Mouse (Mus musculus) spleen, postnatal 10 days (tissue): Measurements from ENCODE around the gene Rapgef4.

Source experiments
- DNase-seq, 2 experiments: peaks; one replicate each; pipeline ENCODE4 v3.0.0; 2021 to 2022; ENCODE audit warnings: low spot score in 2 of 2

Rapgef4 gene

GRCm38 (mm10) chr2:71982868-71983597, 2.0 kb downstream of the Rapgef4 start:
- DNase-seq, result no peak

DNA sequence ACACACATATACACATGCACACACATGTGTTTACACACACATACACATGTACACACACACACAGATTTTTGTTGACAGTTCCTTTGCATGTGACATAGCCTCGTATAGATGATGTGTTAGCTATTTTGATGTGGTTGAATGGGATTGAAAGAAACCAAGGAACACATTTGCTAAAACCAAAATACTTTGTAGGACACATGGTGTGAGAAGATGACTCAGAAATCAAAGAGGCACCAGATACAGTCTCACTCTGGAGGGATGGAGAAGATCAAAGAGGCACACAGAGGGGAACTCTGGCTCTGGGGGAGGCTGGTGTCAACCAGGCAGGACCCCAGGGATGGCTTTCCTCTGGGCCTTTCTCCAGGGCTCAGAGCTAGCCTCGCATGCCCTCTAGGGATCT, 4.7 kb downstream of the Rapgef4 start:
- no peak for DNase-seq

DNA sequence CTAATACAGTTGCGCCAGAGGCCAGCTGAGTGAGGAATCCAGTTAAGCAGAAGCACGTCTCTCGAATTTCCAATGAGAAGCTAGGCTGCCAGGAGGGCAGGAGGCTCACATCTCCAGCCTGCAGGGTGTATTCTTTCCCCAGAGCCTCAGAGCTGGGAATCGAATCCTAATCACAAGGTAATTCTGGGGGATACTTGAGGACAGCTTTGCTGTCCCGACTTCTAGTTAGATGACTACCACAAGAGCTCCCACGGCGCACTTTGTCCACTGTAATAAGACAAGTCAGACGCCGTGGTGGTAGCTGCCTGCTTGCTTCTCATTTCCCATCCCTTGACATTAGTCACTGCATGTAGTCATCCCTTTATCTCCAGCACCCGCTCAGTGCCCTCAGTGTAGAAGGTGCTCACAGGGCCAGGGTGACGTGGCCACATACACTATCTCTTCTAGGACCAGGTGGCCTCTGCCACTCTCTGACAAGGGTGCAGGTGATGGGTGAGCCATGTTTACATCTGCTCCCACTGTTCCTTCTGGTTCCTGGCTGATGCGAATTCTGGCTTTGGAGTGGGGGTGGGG, 5.3 kb downstream of the Rapgef4 start:
- no peak for DNase-seq

- no peak for DNase-seq
These were observed 7.5 kb downstream of the Rapgef4 start for GRCm38 (mm10) chr2:71988572-71988971.

DNA sequence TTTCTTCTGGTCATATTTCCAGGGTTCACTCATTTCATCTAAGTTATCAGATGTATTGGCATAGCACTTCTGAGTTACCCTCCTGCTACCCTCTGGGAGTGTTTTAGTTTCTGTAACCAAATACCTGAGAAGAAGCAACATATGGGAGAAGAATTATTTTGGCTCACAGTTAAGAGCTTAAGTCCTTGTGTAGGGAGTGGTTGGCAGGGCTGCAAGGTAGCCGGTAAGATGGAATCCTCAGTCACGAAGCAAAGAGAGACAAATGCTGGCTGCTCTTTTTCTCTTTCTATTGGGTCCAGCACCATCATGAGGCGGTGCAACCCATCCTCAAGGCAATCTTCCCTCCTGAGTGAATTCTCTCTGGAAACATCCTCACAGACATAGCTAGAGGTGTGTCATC, 11.1 kb downstream of the Rapgef4 start:
- no peak for DNase-seq

DNA sequence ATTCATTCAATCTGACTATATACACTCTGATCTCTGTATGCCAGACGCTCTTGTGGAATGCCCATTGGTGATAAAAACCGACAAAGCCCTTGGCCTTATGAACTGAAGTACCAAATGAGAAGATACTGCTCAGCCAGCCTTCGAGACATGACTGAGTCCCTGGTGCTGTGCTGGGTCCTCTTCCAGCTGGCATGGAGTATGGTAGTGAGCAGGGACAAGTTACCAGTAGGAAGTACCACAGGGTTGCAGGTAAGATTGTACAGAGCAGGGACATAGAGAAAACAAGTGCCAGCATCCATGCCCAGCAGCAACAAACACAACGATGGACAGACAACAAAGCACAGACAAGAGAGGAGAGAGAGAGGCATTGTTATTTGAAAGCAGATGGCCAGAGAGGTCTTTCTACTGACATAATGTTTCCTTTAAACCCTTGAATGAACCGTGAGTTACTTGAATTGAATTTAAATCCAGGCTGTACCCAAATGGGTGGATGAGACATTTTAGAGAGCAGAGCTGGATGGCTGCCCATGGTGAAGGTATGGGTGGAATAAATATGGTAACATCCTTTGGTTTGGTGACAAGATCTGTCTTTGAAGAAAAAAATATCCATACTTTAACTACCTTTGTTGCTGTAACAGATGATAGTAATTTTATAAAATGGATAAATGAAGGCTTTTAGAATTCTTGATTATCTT, 12.8 kb downstream of the Rapgef4 start:
- DNase-seq, result no peak

GRCm38 (mm10) chr2:71998531-71998930, 17.5 kb downstream of the Rapgef4 start:
- DNase-seq, result no peak

- DNase-seq, result no peak
These were observed 19.1 kb downstream of the Rapgef4 start for GRCm38 (mm10) chr2:72000102-72000501.

DNA sequence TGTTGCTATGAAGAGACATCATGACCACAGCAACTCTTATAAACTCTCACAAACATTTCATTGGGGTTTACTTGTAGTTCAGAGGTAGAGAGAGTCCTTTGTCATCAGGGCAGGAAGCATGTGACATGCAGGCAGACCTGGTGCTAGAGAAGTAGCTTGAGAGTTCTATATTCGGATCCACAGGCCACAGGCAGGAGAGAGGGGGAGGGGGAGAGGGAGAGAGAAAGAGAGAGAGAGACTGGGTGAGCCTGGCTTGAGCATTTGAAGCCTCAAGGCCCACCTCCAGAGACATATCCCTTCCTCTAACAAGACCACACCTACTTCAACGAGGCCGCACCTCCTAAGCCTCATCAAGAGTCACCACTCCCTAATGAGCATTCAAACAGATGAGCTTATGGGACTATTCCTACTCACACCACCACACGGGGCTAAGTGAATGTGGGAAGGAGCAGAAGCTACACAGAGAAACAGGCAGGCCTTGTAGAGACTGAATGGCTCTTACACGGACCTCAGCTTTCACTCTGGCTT, 21.9 kb downstream of the Rapgef4 start:
- no peak for DNase-seq

DNA sequence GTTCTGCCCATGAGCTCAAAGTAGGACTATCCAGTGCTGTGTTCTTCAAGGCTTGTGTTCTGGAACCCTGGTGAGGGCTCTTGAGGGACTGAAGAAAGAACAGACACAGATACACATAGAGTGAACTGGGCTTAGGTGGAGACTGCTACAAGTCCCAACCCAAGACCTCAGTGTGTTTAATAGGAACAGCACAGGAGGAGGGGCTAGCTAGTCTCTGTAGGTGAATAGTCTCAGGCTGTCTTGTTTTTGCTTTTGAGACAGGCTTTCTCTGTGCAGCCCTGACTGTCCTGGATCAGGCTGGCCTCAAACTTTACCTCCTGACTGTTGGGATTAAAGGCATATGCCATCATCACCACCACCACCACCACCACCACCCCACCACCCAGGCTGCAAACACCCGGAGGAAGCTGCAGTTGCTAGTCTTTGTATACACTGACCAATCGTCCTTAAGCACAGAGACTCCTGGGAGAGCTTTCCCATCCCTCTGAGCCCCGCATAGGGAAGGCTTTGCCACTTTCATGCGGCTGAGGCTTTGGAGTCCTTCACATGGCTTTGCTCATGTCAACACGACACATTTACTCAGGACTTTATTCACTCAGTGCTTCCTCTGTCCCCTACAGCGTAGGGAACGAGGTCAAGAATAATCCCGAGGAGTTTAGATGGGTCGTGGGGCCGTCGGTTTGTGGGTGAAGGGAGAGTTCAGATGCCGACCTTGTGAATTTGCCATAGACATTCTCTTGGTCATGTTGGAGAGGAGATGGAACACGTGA, 22.9 kb downstream of the Rapgef4 start:
- DNase-seq, result no peak

GRCm38 (mm10) chr2:72005051-72005450, 24.0 kb downstream of the Rapgef4 start:
- no peak for DNase-seq

DNA sequence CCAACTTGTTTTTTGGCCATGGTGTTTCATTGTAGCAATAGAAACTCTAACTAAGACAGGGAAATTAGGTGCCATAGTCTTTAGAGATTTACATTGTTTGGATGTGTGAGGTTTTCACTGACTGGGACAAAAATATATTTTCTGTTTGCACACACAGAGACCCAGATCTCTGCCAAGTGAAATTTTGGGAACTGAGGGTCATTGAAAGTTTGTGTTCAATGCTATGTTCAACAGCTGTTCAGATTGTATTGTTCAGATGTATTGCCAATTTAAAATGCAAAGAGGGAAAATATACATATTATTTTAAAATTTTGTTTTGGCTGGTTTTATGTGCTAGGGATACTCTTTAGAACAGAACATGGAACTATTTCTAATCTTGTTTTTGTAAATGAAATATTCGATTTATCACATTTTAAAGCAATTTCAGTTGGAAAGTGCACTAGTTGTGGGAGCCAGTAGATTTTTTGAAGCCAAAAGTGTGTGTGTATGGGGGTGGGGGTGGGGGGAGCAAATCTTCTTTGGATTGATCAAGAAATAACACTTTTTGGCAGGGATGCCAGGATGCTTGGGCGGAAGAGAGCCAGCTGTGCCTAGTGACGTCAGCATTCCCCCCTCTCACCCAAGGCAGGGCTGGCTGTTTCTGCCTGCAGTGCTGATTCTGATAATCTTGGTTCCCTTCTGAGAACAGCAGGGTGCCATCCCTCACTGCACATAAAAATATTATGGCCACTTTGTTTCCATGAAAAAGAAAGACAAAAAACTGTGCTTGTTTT, 28.6 kb downstream of the Rapgef4 start:
- no peak for DNase-seq

DNA sequence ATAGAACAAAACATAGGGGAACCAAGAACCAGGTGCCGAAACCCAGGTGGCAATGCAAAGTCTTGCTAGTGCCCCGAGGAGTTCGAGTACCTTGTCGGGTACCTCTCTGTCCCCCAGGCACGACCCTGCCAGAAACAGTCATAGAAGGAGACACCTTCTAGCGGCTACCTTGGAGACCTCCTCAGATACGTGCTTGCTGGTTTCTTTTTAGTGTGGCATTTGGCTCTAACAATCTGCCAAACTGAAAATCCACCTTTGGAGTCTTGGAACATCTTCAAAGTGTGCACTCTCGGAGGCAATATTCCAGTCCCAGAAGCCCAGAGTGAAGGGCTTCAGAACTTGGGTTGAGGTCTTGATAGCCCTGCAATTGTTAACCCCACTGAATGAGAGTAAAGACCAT, 34.3 kb downstream of the Rapgef4 start:
- no peak for DNase-seq

- DNase-seq, result no peak
These were observed 35.0 kb downstream of the Rapgef4 start for GRCm38 (mm10) chr2:72016013-72016412.

GRCm38 (mm10) chr2:72017168-72017567, 36.1 kb downstream of the Rapgef4 start:
- DNase-seq, result no peak

DNA sequence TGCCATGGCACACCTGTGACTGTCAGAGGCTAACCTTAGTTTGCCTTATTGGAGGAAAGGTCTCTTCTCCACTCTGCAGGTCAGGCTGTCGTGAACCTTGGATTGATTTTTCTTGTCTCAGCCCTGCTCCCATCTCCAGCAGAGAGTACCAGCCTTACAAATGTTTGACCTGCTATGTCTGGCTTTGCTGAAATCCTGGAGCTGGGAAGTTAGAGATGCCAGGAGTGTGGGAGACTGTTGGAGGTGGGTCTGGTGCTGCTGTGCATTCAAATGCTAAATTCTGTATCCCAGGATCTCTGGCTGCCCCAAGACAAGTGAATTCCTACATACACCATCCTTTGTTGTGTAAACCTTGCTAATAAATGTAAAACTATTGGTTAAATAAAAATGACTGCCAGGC, 37.7 kb downstream of the Rapgef4 start:
- no peak for DNase-seq

DNA sequence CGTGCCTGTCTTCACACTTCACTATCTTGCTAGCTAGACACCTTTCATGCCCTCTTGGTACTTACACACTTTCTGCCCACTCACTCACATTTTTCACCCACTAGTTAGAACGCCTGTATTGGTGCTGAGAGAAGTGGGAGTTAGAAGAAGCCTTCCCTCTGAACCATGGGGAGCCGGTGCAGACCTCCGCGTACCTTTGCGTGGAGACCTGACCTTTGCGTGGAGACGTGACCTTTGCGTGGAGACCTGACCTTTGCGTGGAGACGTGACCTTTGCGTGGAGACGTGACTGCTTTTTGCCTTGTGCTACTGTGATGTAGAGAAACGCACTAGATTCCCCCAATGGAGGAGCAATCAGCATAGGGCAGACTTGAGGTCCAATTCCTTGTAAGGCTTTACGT, 39.7 kb downstream of the Rapgef4 start:
- no peak for DNase-seq

DNA sequence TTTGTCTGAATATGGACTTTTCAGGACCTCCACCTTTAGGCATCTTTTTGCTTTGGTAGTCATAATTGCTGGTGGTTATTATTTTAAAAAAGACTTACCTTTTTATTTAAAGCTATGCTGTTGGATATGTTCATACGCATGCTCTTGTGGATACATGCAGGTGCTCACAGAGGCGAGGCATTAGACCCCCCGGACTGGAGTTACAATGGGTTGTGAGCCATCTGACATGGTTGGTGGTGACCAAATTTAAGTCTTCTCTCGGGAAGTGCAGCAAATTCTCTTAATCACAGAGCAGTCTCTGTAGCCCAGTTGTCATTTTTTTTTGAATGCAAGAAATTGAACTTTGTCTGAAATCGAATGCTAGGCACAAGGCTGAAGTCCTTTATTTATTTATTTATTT, 40.4 kb downstream of the Rapgef4 start:
- DNase-seq, result no peak

GRCm38 (mm10) chr2:72021845-72022244, 40.8 kb downstream of the Rapgef4 start:
- DNase-seq, result no peak

DNA sequence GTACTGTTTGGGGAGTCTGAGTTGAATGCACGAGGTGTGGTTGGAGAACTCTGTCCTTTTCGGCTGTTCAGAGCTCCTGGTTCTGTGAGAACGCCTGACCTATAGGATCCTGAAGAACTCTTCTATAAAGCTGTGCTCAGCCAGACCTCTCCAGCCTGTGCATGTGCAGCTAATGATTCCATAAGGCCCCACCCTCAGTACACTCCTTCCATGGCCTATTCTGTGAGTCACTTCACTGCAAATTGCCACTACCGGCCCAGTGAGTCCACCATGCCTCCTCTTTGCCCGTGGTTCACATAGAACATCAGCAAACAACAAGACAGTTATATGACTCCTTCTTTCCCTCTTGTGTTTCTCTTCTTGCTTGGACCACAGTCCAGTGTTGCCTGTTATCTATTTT, 42.8 kb downstream of the Rapgef4 start:
- DNase-seq, result no peak

- no peak for DNase-seq
These were observed 44.6 kb downstream of the Rapgef4 start for GRCm38 (mm10) chr2:72025660-72026059.
